Mouse (Mus musculus) CH12.LX (cell line): ENCODE measurements around the gene Arl6ip4. TPM values are rescaled to one million over a fixed set of nuclear protein-coding genes. Genes with fewer than 3 reads are reported as not detected.

ENCODE experiments used
- DNase-seq: peaks from one replicate; pipeline ENCODE4 v3.0.0-alpha.2; 2013; ENCODE audit errors: extremely low read depth
- H3K27ac ChIP-seq: 2 replicates; pipeline ENCODE4 v1.5.1; 2012; ENCODE audit warnings: low read depth, mild to moderate bottlenecking, control low read depth, moderate library complexity; ENCODE audit not compliant: insufficient read depth
- H3K27me3 ChIP-seq: replicated peaks from 2 replicates; pipeline ENCODE3; 2012; ENCODE audit warnings: inconsistent platforms
- H3K36me3 ChIP-seq, 2 experiments: replicated peaks in 1 of 2; 2 replicates each; pipeline versions ENCODE3 to v1.6.1; 2012; ENCODE audit warnings: inconsistent platforms in 1 of 2, low read length in 1 of 2, mild to moderate bottlenecking in 1 of 2, mixed read lengths in 1 of 2, moderate library complexity in 1 of 2; ENCODE audit not compliant: control insufficient read depth in 1 of 2, insufficient read depth in 1 of 2
- H3K4me1 ChIP-seq, 2 experiments: 2 replicates each; pipeline ENCODE4 v1.6.1; 2012; ENCODE audit warnings: inconsistent platforms in 1 of 2, moderate library complexity in 1 of 2; ENCODE audit not compliant: insufficient read depth in 2 of 2, control insufficient read depth in 1 of 2
- H3K4me2 ChIP-seq: 2 replicates; pipeline ENCODE4 v1.6.1; 2012; ENCODE audit warnings: low read depth, mild to moderate bottlenecking, control low read depth; ENCODE audit not compliant: poor library complexity, insufficient read depth, severe bottlenecking
- H3K4me3 ChIP-seq, 3 experiments: fragments of 150-350 bp in 1 of 3; sonication (generic) in 1 of 3; replicated peaks in 1 of 3; 2 replicates each; pipeline versions ENCODE3 to v1.5.1; 2011 to 2012; ENCODE audit warnings: low read depth in 2 of 3, low read length in 2 of 3, mild to moderate bottlenecking in 2 of 3, moderate library complexity in 2 of 3, control low read depth in 1 of 3, improper control_type of control experiment in 1 of 3, inconsistent platforms in 1 of 3, mixed read lengths in 1 of 3; ENCODE audit not compliant: poor library complexity in 1 of 3
- H3K79me2 ChIP-seq: replicated peaks from 2 replicates; pipeline ENCODE4 v1.6.1; 2012; ENCODE audit warnings: mild to moderate bottlenecking, moderate library complexity; ENCODE audit not compliant: control insufficient read depth, poor library complexity, insufficient read depth, severe bottlenecking; ENCODE audit errors: extremely low read depth
- H3K9ac ChIP-seq: 2 replicates; pipeline ENCODE4 v1.6.1; 2012; ENCODE audit warnings: low read depth, mild to moderate bottlenecking, control low read depth, moderate library complexity; ENCODE audit not compliant: insufficient read depth
- H3K9me3 ChIP-seq: replicated peaks from 2 replicates; pipeline ENCODE3; 2012; ENCODE audit warnings: low read length, inconsistent platforms, mixed read lengths
- BHLHE40 ChIP-seq: IDR thresholded peaks from 2 replicates; pipeline ENCODE4 v1.6.1; 2011; ENCODE audit warnings: mild to moderate bottlenecking, low read depth, low read length, improper control_type of control experiment
- CHD1 ChIP-seq: IDR thresholded peaks from 2 replicates; pipeline ENCODE4 v1.6.1; 2012; ENCODE audit warnings: low read depth, low read length, improper control_type of control experiment, inconsistent platforms
- CTCF ChIP-seq, 2 experiments: IDR thresholded peaks in 1 of 2; conservative IDR thresholded peaks in 1 of 2; 2 replicates each; pipeline ENCODE4 v1.5.1; 2011 to 2012; ENCODE audit warnings: low read depth in 2 of 2, low read length in 2 of 2, improper control_type of control experiment in 1 of 2, inconsistent platforms in 1 of 2, mild to moderate bottlenecking in 1 of 2, moderate library complexity in 1 of 2
- ELF1 ChIP-seq: IDR thresholded peaks from 2 replicates; pipeline ENCODE4 v1.6.1; 2014; ENCODE audit warnings: low read depth, mild to moderate bottlenecking, inconsistent platforms, low read length, improper control_type of control experiment
- ETS1 ChIP-seq: conservative IDR thresholded peaks from 2 replicates; pipeline ENCODE4 v1.6.1; 2012; ENCODE audit warnings: low read depth, mild to moderate bottlenecking, inconsistent platforms, low read length, improper control_type of control experiment, moderate library complexity
- HCFC1 ChIP-seq: IDR thresholded peaks from 2 replicates; pipeline ENCODE4 v1.6.1; 2012; ENCODE audit warnings: low read depth, mild to moderate bottlenecking, inconsistent platforms, low read length, improper control_type of control experiment
- JUND ChIP-seq: conservative IDR thresholded peaks from 2 replicates; pipeline ENCODE4 v1.6.1; 2011; ENCODE audit warnings: low read depth, low read length, improper control_type of control experiment
- KAT2A ChIP-seq: IDR thresholded peaks from 2 replicates; pipeline ENCODE4 v1.6.1; 2012; ENCODE audit warnings: low read length, improper control_type of control experiment, inconsistent platforms; ENCODE audit not compliant: insufficient replicate concordance
- MAZ ChIP-seq: IDR thresholded peaks from 2 replicates; pipeline ENCODE4 v1.6.1; 2012; ENCODE audit warnings: low read depth, mild to moderate bottlenecking, inconsistent platforms, low read length, improper control_type of control experiment, moderate library complexity
- MYC ChIP-seq: IDR thresholded peaks from 2 replicates; pipeline ENCODE4 v1.6.1; 2011; ENCODE audit warnings: low read depth, mild to moderate bottlenecking, improper control_type of control experiment, low read length
- NELFE ChIP-seq: IDR thresholded peaks from 2 replicates; pipeline ENCODE4 v1.6.1; 2011; ENCODE audit warnings: low read depth, low read length, improper control_type of control experiment
- PAX5 ChIP-seq: IDR thresholded peaks from 2 replicates; pipeline ENCODE4 v1.6.1; 2012; ENCODE audit warnings: low read length, inconsistent platforms, mixed read lengths
- POLR2A ChIP-seq: IDR thresholded peaks from 2 replicates; pipeline ENCODE4 v1.6.1; 2011; ENCODE audit warnings: low read depth, mild to moderate bottlenecking, improper control_type of control experiment, low read length
- POLR2AphosphoS2 ChIP-seq: IDR thresholded peaks from 2 replicates; pipeline ENCODE4 v1.6.1; 2011; ENCODE audit warnings: low read depth, low read length, improper control_type of control experiment
- RAD21 ChIP-seq: IDR thresholded peaks from 2 replicates; pipeline ENCODE4 v1.6.1; 2011; ENCODE audit warnings: low read depth, mild to moderate bottlenecking, low read length, improper control_type of control experiment, moderate library complexity
- RCOR1 ChIP-seq: conservative IDR thresholded peaks from 2 replicates; pipeline ENCODE4 v1.6.1; 2012; ENCODE audit warnings: low read depth, mild to moderate bottlenecking, inconsistent platforms, low read length, improper control_type of control experiment
- SMC3 ChIP-seq: IDR thresholded peaks from 2 replicates; pipeline ENCODE4 v1.6.1; 2011; ENCODE audit warnings: low read depth, low read length, improper control_type of control experiment
- TCF12 ChIP-seq: IDR thresholded peaks from 2 replicates; pipeline ENCODE4 v1.6.1; 2014; ENCODE audit warnings: low read depth, mild to moderate bottlenecking, inconsistent platforms, low read length, improper control_type of control experiment
- UBTF ChIP-seq: IDR thresholded peaks from 2 replicates; pipeline ENCODE4 v1.6.1; 2012; ENCODE audit warnings: low read depth, mild to moderate bottlenecking, inconsistent platforms, low read length, improper control_type of control experiment, moderate library complexity
- USF1 ChIP-seq: IDR thresholded peaks from 2 replicates; pipeline ENCODE4 v1.6.1; 2014; ENCODE audit warnings: low read depth, mild to moderate bottlenecking, inconsistent platforms, low read length, improper control_type of control experiment
- USF2 ChIP-seq: conservative IDR thresholded peaks from 2 replicates; pipeline ENCODE4 v1.6.1; 2011; ENCODE audit warnings: low read depth, low read length, improper control_type of control experiment
- ZKSCAN1 ChIP-seq: IDR thresholded peaks from 2 replicates; pipeline ENCODE4 v1.6.1; 2012; ENCODE audit warnings: low read depth, inconsistent platforms, low read length, improper control_type of control experiment, borderline replicate concordance
- ZMIZ1 ChIP-seq: IDR thresholded peaks from 2 replicates; pipeline ENCODE4 v1.6.1; 2012; ENCODE audit warnings: low read depth, mild to moderate bottlenecking, inconsistent platforms, low read length, improper control_type of control experiment
- ZNF384 ChIP-seq: IDR thresholded peaks from 2 replicates; pipeline ENCODE4 v1.6.1; 2012; ENCODE audit warnings: low read depth, low read length, improper control_type of control experiment, inconsistent platforms
- dilution Hi-C: fragments of 300-500 bp; cut with MboI; formaldehyde crosslinking; loops from 2 replicates; pipeline ENCODE4 v1.14.3; 2020; ENCODE audit warnings: low sequenced_read_pairs; ENCODE audit not compliant: extremely low pct_unique_long_range_greater_than_20kb, extremely low pct_ligation_motif_present
- in situ Hi-C: fragments of 300-500 bp; cut with MboI; formaldehyde crosslinking; loops from 3 replicates; pipeline ENCODE4 v1.14.3; 2019; ENCODE audit warnings: low sequenced_read_pairs, low pct_ligation_motif_present, low pct_unique_long_range_greater_than_20kb, mixed read lengths
- polyA plus RNA-seq: library from polyadenylated mRNA; unstranded; fragments of >175 nt; gene quantifications from 2 replicates; pipeline ENCODE4 v1.2.1, GENCODE M21; 2012; ENCODE audit warnings: low read depth; ENCODE audit not compliant: insufficient read length
- total RNA-seq, 2 experiments: library from RNA; depleted of rRNA; stranded (reverse); fragments of 300-350 nt in 1 of 2; fragments of >200 nt in 1 of 2; gene quantifications; 2 replicates each; pipeline ENCODE4 v1.2.3; 2012 to 2014

Arl6ip4 gene
- total and polyA plus RNA-seq, 3 experiments: 37.2 to 130 (median 63.2) TPM

- H3K27ac ChIP-seq: no peak overlapping the region
- no peaks in the 10 kb centered on the region for H3K27me3 ChIP-seq
- peaks cover 20 to 34% of the 10 kb centered on the region in 2 experiments for H3K36me3 ChIP-seq
- no peak overlapping the region for H3K9ac ChIP-seq
- no peak overlapping the region for H3K4me2 ChIP-seq
- no peak for DNase-seq
- H3K79me2 ChIP-seq: peaks cover 10% of the 10 kb centered on the region
- H3K4me1 ChIP-seq: no peaks in the 10 kb centered on the region
- no peak overlapping the region for H3K4me3 ChIP-seq
- in situ Hi-C loops (no loop called here), dilution Hi-C loops (no loop called here)
- H3K9me3 ChIP-seq: peaks cover 10% of the 10 kb centered on the region
- TF ChIP-seq POLR2AphosphoS2 (peak; percentile 84; the same call in 1 of the 2 replicates), ZNF384 (no peak), HCFC1 (no peak)
Observed at GRCm38 (mm10) chr5:124103020-124103419, 12.9 kb upstream of the Arl6ip4 start.

DNA sequence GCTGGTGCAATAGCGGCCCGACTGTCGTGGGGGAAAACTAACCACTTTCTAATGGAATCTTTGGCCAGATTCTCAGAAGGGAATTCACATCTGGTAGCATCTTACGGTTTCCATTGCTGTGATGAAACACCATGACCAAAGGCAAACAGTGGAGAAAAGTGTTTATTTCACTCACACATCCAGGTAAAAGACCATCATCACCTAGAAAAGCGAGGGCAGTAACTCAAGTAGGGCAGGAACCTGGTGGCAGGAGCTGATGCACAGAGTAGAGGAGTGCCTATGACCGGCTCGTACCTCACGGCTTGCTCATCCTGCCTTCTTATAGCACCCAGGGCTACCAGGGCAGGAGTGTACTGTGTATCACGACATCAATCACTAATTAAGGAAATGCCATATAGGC is 12.3 kb upstream of the Arl6ip4 start:
- Histone ChIP-seq H3K9ac (no peak overlapping the region), H3K79me2 (peaks cover 10% of the 10 kb centered on the region), H3K9me3 (peaks cover 10% of the 10 kb centered on the region), H3K4me1 (no peaks in the 10 kb centered on the region), H3K36me3 (peaks cover 20 to 29% of the 10 kb centered on the region in 2 experiments)
- DNase-seq: no peak
- TF ChIP-seq POLR2A: peak; percentile 38; the same call in 1 of the 2 replicates
- TF ChIP-seq RAD21: no peak
- TF ChIP-seq POLR2AphosphoS2: peak; percentile 78
- no peak for TF ChIP-seq TCF12
- TF ChIP-seq, all 38 proteins: peak for 2
- no peak overlapping the region for H3K4me3 ChIP-seq
- dilution Hi-C loops (no loop called here), in situ Hi-C loops (no loop called here)
- no peak overlapping the region for H3K4me2 ChIP-seq
- peak overlapping the region; percentile 40; the same call in 1 of the 2 replicates for H3K27ac ChIP-seq
- H3K27me3 ChIP-seq: no peaks in the 10 kb centered on the region

GRCm38 (mm10) chr5:124111077-124111741 is 4.7 kb upstream of the Arl6ip4 start:
- no peaks in the 10 kb centered on the region for H3K27me3 ChIP-seq
- H3K9ac ChIP-seq: peak overlapping the region; percentile 80
- in situ Hi-C loops (no loop called here), dilution Hi-C loops (no loop called here)
- peak overlapping the region; percentile 52 for H3K4me2 ChIP-seq
- peaks cover 1% of the 10 kb centered on the region for H3K79me2 ChIP-seq
- H3K4me1 ChIP-seq: peaks cover 4 to 22% of the 10 kb centered on the region in 2 experiments; a peak in 2 of 4 replicates
- H3K36me3 ChIP-seq: peaks cover 14 to 21% of the 10 kb centered on the region in 2 experiments
- peak overlapping the region; percentile 83 for H3K27ac ChIP-seq
- peak overlapping the region; percentile 88 to 99 (median 96) for H3K4me3 ChIP-seq
- DNase-seq: peak; percentile 72
- no peaks in the 10 kb centered on the region for H3K9me3 ChIP-seq
- TF ChIP-seq CHD1 (no peak), ELF1 (peak; percentile 71), UBTF (no peak), CTCF (conservative IDR thresholded peaks at IDR 0.05 in 1 of 2, IDR thresholded peaks at IDR 0.05 in 1 of 2; ENCODE audit: low read depth in 2 of 2, low read length in 2 of 2) (peak; percentile 80 to 99), JUND (no peak), USF2 (no peak), USF1 (no peak), SMC3 (peak; percentile 40), NELFE (no peak), MYC (0 out of 2 replicates have a peak, but pooled peaks have one; percentile 10), PAX5 (no peak), ZKSCAN1 (no peak), POLR2A (no peak), HCFC1 (no peak; the same call in 1 of the 2 replicates), KAT2A (no peak), POLR2AphosphoS2 (no peak), ETS1 (no peak), ZMIZ1 (no peak), BHLHE40 (no peak), RCOR1 (no peak), ZNF384 (no peak), RAD21 (peak; percentile 14), MAZ (no peak)
